Mouse (Mus musculus) C2C12 (cell line): ENCODE results near the gene Prmt6. TPM values are rescaled to one million over a fixed set of nuclear protein-coding genes. Genes with fewer than 3 reads are reported as not detected.
A peak's percentile ranks its signal among the peaks of the same experiment; 100 is the strongest.

Experiments used
- H3K27me3 ChIP-seq: one replicate; pipeline ENCODE4 v1.6.1; 2011; ENCODE audit not compliant: control insufficient read depth, insufficient read depth, insufficient read length
- H3K36me3 ChIP-seq: one replicate; pipeline ENCODE4 v1.6.1; 2011; ENCODE audit not compliant: control insufficient read depth, insufficient read depth
- H3K4me3 ChIP-seq: one replicate; pipeline ENCODE4 v1.5.1; 2011; ENCODE audit warnings: mild to moderate bottlenecking, control low read depth; ENCODE audit not compliant: poor library complexity, insufficient read depth, severe bottlenecking
- H3K79me2 ChIP-seq: one replicate; pipeline ENCODE4 v1.6.1; 2011; ENCODE audit not compliant: control insufficient read depth, insufficient read depth
- H3K79me3 ChIP-seq: one replicate; pipeline ENCODE4 v1.6.1; 2011; ENCODE audit warnings: low read depth, control low read depth
- H3ac ChIP-seq: one replicate; pipeline ENCODE3; 2011; ENCODE audit warnings: low read depth; ENCODE audit not compliant: control insufficient read depth, insufficient read length
- CEBPB ChIP-seq: IDR thresholded peaks from one replicate; pipeline ENCODE4 v1.6.1; 2011; ENCODE audit warnings: low read depth, mild to moderate bottlenecking, control low read depth, moderate library complexity
- CTCF ChIP-seq: IDR thresholded peaks from one replicate; pipeline ENCODE4 v1.5.1; 2011; ENCODE audit not compliant: control insufficient read depth, insufficient read depth, insufficient read length
- FOSL1 ChIP-seq: IDR thresholded peaks from one replicate; pipeline ENCODE4 v1.8.0; 2011; ENCODE audit warnings: mild to moderate bottlenecking, low read length; ENCODE audit not compliant: poor library complexity, insufficient read depth, severe bottlenecking
- MAX ChIP-seq: IDR thresholded peaks from one replicate; pipeline ENCODE4 v1.6.1; 2011; ENCODE audit warnings: mild to moderate bottlenecking, control low read depth
- MYOD1 ChIP-seq: IDR thresholded peaks from one replicate; pipeline ENCODE4 v1.6.1; 2011; ENCODE audit warnings: low read depth; ENCODE audit not compliant: control insufficient read depth, insufficient read length
- MYOG ChIP-seq: IDR thresholded peaks from one replicate; pipeline ENCODE4 v1.6.1; 2011; ENCODE audit not compliant: control insufficient read depth, insufficient read length; ENCODE audit errors: extremely low read depth
- USF1 ChIP-seq: IDR thresholded peaks from one replicate; pipeline ENCODE4 v1.6.1; 2011; ENCODE audit warnings: low read depth, mild to moderate bottlenecking, control low read depth, moderate library complexity
- polyA plus RNA-seq: library from polyadenylated mRNA; unstranded; fragments of >200 nt; fragmentation: generic; extraction: Trizol; gene quantifications from one replicate; pipeline ENCODE4 v1.2.1, GENCODE M21; 2012; ENCODE audit warnings: missing spikeins

Gene Prmt6
- polyA plus RNA-seq, 1 experiment, result 18.9 TPM

DNA sequence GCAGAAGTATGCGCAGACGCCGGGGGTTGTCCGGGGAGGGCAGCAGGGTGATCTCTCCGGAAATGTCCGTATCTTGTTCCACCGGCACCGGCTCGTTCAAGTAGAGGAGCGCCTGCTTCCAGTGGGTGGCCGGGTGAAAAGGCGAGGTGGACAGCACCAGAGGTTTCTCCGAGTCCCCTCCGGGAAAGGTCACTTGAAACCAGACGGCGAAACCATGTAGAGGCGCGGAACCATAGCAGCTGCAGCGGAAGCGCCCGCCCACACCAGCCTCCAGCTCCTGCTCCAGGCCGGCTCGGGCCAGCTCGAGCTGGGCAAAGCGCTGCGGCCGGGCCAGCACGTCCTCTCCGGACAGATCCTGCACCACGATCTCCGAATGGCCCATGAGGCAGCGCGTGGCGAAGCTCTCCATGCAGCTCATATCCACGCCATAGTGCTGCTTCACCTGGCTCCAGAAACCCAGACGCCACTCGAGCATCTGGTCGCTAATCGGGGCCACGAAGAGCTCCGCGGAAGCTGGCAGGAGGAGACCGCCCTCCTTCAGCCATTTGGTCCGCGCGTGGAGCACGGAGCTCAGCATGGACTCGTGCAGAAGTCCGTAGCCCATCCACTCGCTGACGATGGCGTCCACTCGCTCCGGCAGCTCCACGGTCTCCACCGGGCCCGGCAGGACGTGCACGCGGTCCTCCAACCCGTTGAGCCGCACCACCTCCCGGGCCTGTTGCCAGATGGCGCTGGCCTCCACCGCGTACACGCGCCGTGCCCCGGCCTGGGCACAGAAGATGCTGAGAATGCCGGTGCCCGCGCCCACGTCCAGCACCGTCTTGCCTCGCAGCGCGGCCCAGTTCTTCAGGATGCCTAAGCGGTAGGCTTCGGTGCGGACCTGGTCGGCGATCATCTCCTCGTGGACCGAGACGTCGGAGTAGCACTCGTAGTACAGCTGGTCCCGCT is 633 bp downstream of the Prmt6 start:
- TF ChIP-seq FOSL1 (no peak), MYOD1 (no peak), MAX (no peak), CEBPB (no peak), USF1 (no peak), MYOG (no peak), CTCF (no peak)

DNA sequence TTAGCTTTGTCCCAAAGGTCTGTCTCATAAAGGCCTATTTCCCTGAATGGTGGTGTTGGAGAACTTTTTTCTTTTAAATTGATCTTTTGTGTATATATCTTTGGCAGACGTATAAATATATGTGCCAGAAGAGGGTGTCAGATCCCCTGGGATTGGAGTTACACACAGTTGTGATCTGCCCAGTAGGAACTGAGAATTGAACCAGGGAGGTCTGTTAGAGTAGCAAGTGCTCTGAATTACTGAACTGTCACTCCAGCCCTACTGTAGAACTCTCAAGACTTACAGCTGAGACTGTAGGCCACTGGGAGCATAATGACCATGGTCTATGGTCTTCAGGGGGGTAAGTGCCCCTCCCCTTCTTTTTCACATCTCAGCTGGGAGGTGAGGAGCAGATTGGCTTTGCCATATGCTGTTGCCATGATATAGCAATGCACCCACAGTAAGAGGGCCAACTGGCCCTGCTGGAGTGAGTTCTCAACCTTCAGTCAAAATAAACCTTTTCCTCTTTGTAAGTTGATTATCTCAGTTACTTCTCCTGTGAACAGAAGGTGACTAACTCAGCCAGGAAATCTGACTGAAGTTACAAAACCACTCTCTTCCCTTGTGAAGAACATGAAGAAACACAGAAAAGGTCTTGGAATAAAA is 13.9 kb downstream of the Prmt6 start:
- Histone ChIP-seq H3K36me3 (no peaks in the 10 kb centered on the region), H3K4me3 (no peak overlapping the region), H3K79me2 (no peaks in the 10 kb centered on the region), H3K79me3 (no peaks in the 10 kb centered on the region), H3K27me3 (no peaks in the 10 kb centered on the region), H3ac (no peak overlapping the region)
- TF ChIP-seq CEBPB (no peak), USF1 (no peak), FOSL1 (no peak)

More for the DNA sequence above, 633 bp downstream of the Prmt6 start:
- Histone ChIP-seq H3ac (peak overlapping the region; percentile 96), H3K79me3 (peaks cover 23% of the 10 kb centered on the region), H3K79me2 (peaks cover 39% of the 10 kb centered on the region), H3K4me3 (peak overlapping the region; percentile 82), H3K36me3 (peaks cover 24% of the 10 kb centered on the region), H3K27me3 (no peaks in the 10 kb centered on the region)

Other genes starting within 250 kb of the Prmt6 start
- 0.02 TPM for gene Ntng1, start 107.0 kb downstream of the Prmt6 start, polyA plus RNA-seq